Mouse (Mus musculus) MEL (cell line): ENCODE results near the gene Sh2d6.

ENCODE experiments used
- CTCF ChIP-seq, 3 experiments: IDR thresholded peaks in 2 of 3; conservative IDR thresholded peaks in 1 of 3; 2 replicates each; pipeline ENCODE4 v1.5.1; 2011 to 2012; ENCODE audit warnings: low read length in 3 of 3, low read depth in 2 of 3, mild to moderate bottlenecking in 2 of 3, improper control_type of control experiment in 1 of 3, inconsistent platforms in 1 of 3, mixed read lengths in 1 of 3, moderate library complexity in 1 of 3; ENCODE audit not compliant: control insufficient read depth in 1 of 3, insufficient read depth in 1 of 3, poor library complexity in 1 of 3, severe bottlenecking in 1 of 3
- GATA1 ChIP-seq: IDR thresholded peaks from 2 replicates; pipeline ENCODE4 v1.6.1; 2011; ENCODE audit warnings: low read depth, low read length, improper control_type of control experiment
- MAZ ChIP-seq: IDR thresholded peaks from 2 replicates; pipeline ENCODE4 v1.6.1; 2012; ENCODE audit warnings: low read depth, mild to moderate bottlenecking, inconsistent platforms, low read length, improper control_type of control experiment
- ZMIZ1 ChIP-seq: IDR thresholded peaks from 2 replicates; pipeline ENCODE4 v1.6.1; 2012; ENCODE audit warnings: low read depth, mild to moderate bottlenecking, inconsistent platforms, low read length, improper control_type of control experiment, moderate library complexity

GRCm38 (mm10) chr6:72484887-72485286 lies 36.6 kb downstream of the Sh2d6 start:
- TF ChIP-seq MAZ (no peak), ZMIZ1 (no peak), GATA1 (no peak), CTCF (IDR thresholded peaks at IDR 0.05 in 2 of 3, conservative IDR thresholded peaks at IDR 0.05 in 1 of 3; ENCODE audit: control insufficient read depth in 1 of 3, insufficient read depth in 1 of 3, low read depth in 2 of 3, low read length in 3 of 3, poor library complexity in 1 of 3, severe bottlenecking in 1 of 3) (no peak)
